Mouse (Mus musculus) T-helper 2 cell (primary cell): ENCODE measurements at regions not wholly inside any gene's neighbourhood (a gene's known extent, or its start where the extent isn't known, plus 50 kb on each side); places are given as distances from the start of the nearest gene placed in this dataset.

Experiments used
- in situ Hi-C: fragments of 300-600 bp; cut with MboI, MseI; formaldehyde crosslinking; loops from one replicate; pipeline ENCODE4 v1.15.1; 2025; ENCODE audit warnings: high pct_unique_total_duplicates

DNA sequence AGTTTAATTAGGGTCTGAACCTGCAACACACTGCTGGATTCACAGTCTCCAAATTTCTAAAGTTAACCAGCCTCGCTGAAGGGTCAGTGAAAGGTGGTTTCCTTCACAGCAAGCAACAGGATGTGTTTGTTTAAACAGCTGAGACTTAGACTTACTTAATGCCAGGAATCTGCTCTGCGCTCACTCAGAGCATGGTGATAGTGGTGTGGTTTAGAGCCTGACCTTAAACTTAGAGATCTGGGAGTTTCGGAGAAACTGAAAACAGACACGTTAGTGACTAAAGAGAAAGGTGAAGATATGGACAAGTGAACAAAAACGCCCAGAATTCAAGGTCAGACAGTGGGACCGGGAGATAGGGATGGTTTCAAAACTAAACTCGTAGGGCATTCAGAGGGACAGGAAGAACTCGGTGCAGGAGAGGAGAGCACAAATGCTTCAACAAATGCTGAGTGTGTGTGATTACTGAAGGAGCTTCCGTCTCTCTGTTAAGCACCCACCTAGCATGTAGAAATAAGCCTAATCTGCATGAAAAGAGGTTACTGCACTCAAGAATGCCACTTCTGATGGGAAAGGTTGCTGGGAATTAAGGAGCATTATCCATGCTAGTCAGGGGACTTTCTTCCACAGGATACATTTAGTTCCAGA lies 97.2 kb upstream of the Ifngr1 start:
- in situ Hi-C loops, result no loop called here

- in situ Hi-C loops, result no loop called here
Observed at GRCm38 (mm10) chr10:19498112-19498511, 93.6 kb upstream of the Ifngr1 start.

GRCm38 (mm10) chr10:19502874-19503273 lies 88.9 kb upstream of the Ifngr1 start:
- in situ Hi-C loops, result loop anchor here (25.0 kb wide), 1 partner anchor 591 kb away; no protein-coding TSS in a partner anchor

- in situ Hi-C loops, result loop anchor here (25.0 kb wide), 1 partner anchor 592 kb away; no protein-coding TSS in a partner anchor
Observed at GRCm38 (mm10) chr10:19503846-19504765, 87.6 kb upstream of the Ifngr1 start.

GRCm38 (mm10) chr10:19505174-19505573 lies 86.6 kb upstream of the Ifngr1 start:
- in situ Hi-C loops, result loop anchor here (25.0 kb wide), 1 partner anchor 593 kb away; no protein-coding TSS in a partner anchor

- in situ Hi-C loops, result loop anchor here (25.0 kb wide), 1 partner anchor 594 kb away; no protein-coding TSS in a partner anchor
Observed at GRCm38 (mm10) chr10:19505979-19506378, 85.8 kb upstream of the Ifngr1 start.

GRCm38 (mm10) chr10:19506434-19506833 lies 85.3 kb upstream of the Ifngr1 start:
- in situ Hi-C loops, result loop anchor here (25.0 kb wide), 1 partner anchor 594 kb away; no protein-coding TSS in a partner anchor

- in situ Hi-C loops, result loop anchor here (25.0 kb wide), 1 partner anchor 596 kb away; no protein-coding TSS in a partner anchor
Observed at GRCm38 (mm10) chr10:19508221-19508745, 83.5 kb upstream of the Ifngr1 start.

DNA sequence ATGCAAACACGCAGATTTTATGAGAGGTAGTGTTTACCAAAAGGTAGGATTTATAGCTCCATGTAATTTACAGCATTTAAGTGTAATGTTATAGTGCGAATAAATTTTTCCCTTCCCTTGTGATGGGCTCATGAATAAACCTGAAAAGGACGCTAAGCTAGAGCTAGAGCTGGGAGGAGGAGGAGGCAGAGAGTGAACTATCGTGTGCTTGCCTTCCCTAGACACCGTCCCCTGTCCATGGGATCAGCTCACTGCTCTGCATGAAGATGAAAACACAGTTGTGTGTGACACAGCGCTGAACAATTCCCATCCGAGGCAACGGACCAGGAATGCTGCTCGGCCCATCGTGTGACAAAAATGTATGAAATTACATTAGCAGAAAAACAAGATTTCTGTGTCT lies 81.7 kb upstream of the Ifngr1 start:
- in situ Hi-C loops, result loop anchor here (25.0 kb wide), 1 partner anchor 598 kb away; no protein-coding TSS in a partner anchor

DNA sequence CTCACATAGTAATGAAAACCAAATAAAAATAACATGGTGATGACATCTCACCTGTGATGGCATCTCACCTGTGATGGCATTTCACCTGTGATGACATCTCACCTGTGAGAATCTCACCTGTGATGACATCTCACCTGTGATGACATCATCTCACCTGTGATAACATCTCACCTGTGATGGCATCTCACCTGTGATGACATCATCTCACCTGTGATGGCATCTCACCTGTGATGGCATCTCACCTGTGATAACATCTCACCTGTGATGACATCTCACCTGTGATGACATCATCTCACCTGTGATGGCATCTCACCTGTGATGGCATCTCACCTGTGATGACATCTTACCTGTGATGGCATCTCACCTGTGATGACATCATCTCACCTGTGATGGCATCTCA lies 77.4 kb upstream of the Ifngr1 start:
- in situ Hi-C loops, result loop anchor here (25.0 kb wide), 1 partner anchor 602 kb away; no protein-coding TSS in a partner anchor

GRCm38 (mm10) chr10:19514837-19515236 lies 76.9 kb upstream of the Ifngr1 start:
- in situ Hi-C loops, result loop anchor here (25.0 kb wide), 1 partner anchor 603 kb away; no protein-coding TSS in a partner anchor

DNA sequence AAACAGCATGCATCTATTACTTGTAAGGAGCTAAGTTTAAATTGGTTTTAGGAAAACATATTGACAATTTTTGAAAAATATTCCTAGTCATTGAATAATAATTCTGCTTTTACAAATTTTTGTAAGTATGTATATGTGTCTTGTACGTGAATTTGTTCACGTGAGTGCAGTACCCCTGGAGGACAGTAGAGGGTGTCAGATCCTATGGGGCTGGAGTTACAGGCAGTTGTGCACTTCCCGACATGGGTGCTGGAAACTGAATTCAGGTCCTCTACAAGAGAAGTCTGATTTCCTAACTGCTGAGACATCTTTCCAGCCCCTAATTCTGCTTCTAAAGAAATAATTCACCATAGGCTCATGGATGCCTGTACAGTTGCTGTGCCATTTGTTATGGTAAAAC lies 75.7 kb upstream of the Ifngr1 start:
- in situ Hi-C loops, result loop anchor here (25.0 kb wide), 1 partner anchor 604 kb away; no protein-coding TSS in a partner anchor

- in situ Hi-C loops, result loop anchor here (25.0 kb wide), 1 partner anchor 605 kb away; no protein-coding TSS in a partner anchor
Observed at GRCm38 (mm10) chr10:19517093-19517492, 74.7 kb upstream of the Ifngr1 start.

DNA sequence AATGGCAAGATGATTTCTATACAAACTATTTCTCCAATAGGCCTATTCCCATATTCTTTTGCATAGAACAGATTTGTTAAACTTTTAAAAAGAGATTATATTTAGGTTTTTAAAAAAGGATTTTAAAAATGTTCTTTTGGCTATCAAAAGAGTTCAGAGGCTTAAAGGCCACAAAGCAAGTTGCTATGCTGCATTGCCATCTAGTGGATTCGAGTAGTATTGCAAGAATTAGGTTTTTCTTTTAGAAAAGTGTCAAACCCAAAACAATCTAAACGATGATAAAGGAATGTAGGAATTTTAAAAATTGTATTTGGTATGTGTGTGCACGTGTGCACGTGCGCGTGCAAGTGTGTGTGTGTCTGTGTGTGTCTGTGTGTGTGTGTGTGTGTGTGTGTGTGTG lies 73.0 kb upstream of the Ifngr1 start:
- in situ Hi-C loops, result loop anchor here (25.0 kb wide), 1 partner anchor 606 kb away; no protein-coding TSS in a partner anchor

GRCm38 (mm10) chr10:19522198-19522597 lies 69.6 kb upstream of the Ifngr1 start:
- in situ Hi-C loops, result loop anchor here (10.0 to 25.0 kb wide), 2 partner anchors 277 to 610 kb away; no protein-coding TSS in a partner anchor

DNA sequence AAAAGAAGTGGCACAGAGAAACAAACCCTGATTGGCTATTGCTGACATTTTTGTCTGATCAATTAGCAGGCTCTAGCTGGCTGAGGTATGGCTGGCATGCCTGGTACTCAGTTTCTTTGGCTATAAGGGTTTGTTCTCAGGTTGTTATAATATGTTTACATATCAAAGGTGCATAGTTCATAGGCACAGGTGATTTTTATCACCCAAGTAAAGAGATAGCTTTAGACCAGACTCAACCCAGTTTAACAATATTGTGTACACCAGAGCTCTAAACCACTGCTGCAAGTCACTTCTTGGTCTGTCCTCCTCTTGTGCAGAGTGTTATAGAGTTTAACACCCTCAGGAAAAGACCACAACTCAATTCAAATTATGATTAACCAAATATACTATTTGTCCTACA lies 65.8 kb upstream of the Ifngr1 start:
- in situ Hi-C loops, result loop anchor here (10.0 kb wide), 1 partner anchor 281 kb away; no protein-coding TSS in a partner anchor

GRCm38 (mm10) chr10:19526353-19526752 lies 65.4 kb upstream of the Ifngr1 start:
- in situ Hi-C loops, result loop anchor here (10.0 kb wide), 1 partner anchor 282 kb away; no protein-coding TSS in a partner anchor

DNA sequence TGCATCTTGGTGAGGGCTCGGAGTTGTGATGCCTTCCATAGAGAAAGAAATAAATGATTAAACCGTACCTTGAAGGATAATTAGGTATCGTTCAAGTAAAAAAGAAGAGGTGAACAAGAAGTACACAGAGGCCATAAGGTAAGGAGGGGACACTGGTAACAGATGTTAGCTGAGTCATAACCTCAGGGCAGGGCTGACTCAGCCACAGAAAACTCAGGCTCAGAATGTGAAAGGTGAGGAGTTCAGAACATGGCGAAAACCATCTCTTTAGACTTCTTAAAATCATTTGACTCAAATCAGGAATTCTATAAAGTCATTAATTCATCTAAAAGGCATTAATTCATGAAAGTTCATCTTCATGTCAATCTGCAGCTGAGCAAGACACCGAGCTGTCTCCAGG lies 62.1 kb upstream of the Ifngr1 start:
- in situ Hi-C loops, result loop anchor here (10.0 kb wide), 1 partner anchor 285 kb away; no protein-coding TSS in a partner anchor

DNA sequence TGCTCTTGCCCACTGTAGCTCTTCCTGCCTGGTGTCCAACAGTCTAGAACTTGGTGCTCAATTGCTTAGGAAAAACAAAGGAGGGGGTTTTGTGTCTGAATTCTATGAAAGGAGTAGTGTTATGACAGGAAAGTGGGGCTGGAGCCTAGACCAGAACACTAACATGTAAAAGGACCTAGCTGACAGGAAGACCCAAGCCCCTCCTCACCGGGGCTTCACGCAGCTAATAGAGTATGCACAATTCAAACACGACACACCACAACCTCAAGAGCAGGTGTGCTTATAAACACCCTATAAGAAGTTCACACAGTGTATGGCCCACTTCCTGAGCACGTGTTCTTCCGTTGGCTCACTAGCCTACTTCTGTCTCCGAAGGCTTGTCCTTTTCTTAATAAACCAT lies 61.7 kb upstream of the Ifngr1 start:
- in situ Hi-C loops, result no loop called here

DNA sequence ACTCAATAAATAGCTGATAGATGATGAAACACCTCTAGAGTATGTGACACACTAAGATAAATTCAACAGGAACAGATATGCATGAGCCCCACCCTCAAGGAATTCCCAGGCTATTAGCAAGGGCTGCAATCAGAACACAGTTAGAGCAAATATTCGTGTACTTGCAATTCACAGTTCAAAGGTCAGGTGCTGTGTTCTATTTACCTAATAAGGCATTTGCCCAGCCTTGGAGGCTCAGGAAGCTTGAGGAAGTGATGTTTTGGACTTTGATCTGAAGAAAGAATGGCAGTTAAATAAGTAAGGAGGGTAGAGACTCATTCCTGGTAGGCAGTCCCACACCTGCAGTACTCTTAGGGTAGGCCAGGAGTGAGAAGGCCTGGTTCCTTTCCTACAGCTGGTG lies 60.3 kb upstream of the Ifngr1 start:
- in situ Hi-C loops, result no loop called here

GRCm38 (mm10) chr10:19532790-19533189 lies 59.0 kb upstream of the Ifngr1 start:
- in situ Hi-C loops, result no loop called here
